Mouse (Mus musculus) midbrain, postnatal 0 days (tissue): ENCODE results near the gene Naa20. TPM values are rescaled to one million over a fixed set of nuclear protein-coding genes. Genes with fewer than 3 reads are reported as not detected.

Experiments
- ATAC-seq: fragments of 200-750 bp; cut with Nextera tagmentation; 2 replicates; pipeline ENCODE4 v1.8.0; 2017; ENCODE audit warnings: moderate number of reproducible peaks, mild to moderate bottlenecking, moderate TSS enrichment, moderate library complexity; ENCODE audit not compliant: low FRiP score
- DNase-seq: peaks from one replicate; pipeline ENCODE4 v3.0.0-alpha.2; 2015; ENCODE audit warnings: low spot score
- H3K27ac ChIP-seq: fragments of 300-500 bp; sonication (generic); 2 replicates; pipeline ENCODE4 v1.5.1; 2014; ENCODE audit warnings: low read depth, mild to moderate bottlenecking, low read length, mixed read lengths
- H3K27me3 ChIP-seq: fragments of 300-500 bp; sonication (generic); 2 replicates; pipeline ENCODE4 v1.6.1; 2014; ENCODE audit warnings: low read length, control low read depth, mixed read lengths; ENCODE audit not compliant: insufficient read depth
- H3K36me3 ChIP-seq: fragments of 300-500 bp; sonication (generic); 2 replicates; pipeline ENCODE4 v1.6.1; 2014; ENCODE audit warnings: low read length, control low read depth, mixed read lengths; ENCODE audit not compliant: insufficient read depth
- H3K4me1 ChIP-seq: fragments of 300-500 bp; sonication (generic); 2 replicates; pipeline ENCODE4 v1.6.1; 2014; ENCODE audit warnings: mild to moderate bottlenecking, control low read depth, antibody characterized with exemption, low read length, mixed read lengths; ENCODE audit not compliant: insufficient read depth
- H3K4me2 ChIP-seq: fragments of 300-500 bp; sonication (generic); 2 replicates; pipeline ENCODE4 v1.6.1; 2014; ENCODE audit warnings: low read depth, mild to moderate bottlenecking, low read length, mixed read lengths; ENCODE audit not compliant: poor library complexity, severe bottlenecking
- H3K4me3 ChIP-seq: fragments of 300-500 bp; sonication (generic); 2 replicates; pipeline ENCODE4 v1.5.1; 2014; ENCODE audit warnings: low read depth, mild to moderate bottlenecking, low read length, moderate library complexity
- H3K9ac ChIP-seq: fragments of 300-500 bp; sonication (generic); replicated peaks from 2 replicates; pipeline ENCODE4 v1.6.1; 2014; ENCODE audit warnings: mild to moderate bottlenecking, low read length, moderate library complexity, mixed read lengths; ENCODE audit not compliant: poor library complexity, severe bottlenecking
- H3K9me3 ChIP-seq: fragments of 300-500 bp; sonication (generic); 2 replicates; pipeline ENCODE4 v1.6.1; 2016; ENCODE audit warnings: low read length, control low read depth
- CTCF ChIP-seq: IDR thresholded peaks from 2 replicates; pipeline ENCODE4 v1.5.1; 2016; ENCODE audit warnings: antibody characterized with exemption, mild to moderate bottlenecking
- WGBS: fragments of 180-500 bp; shearing (Covaris S2); extraction: QIAGEN DNeasy Blood & Tissue Kit; methylation state at CpG from one replicate; pipeline ENCODE4 v1.1.7; 2014; 5-methylcytosine and 5-hydroxymethylcytosine counted together
- polyA plus RNA-seq: library from polyadenylated mRNA; unstranded; fragments of >200 nt; fragmentation: Nextera tagmentation; extraction: Ambion mirVana; gene quantifications from 2 replicates; pipeline ENCODE4 v1.2.1, GENCODE M21; 2015
- total RNA-seq: library from RNA; depleted of rRNA; stranded (reverse); fragments of >200 nt; gene quantifications from 2 replicates; pipeline ENCODE4 v1.2.3, GENCODE M21; 2014

Naa20 gene
- total and polyA plus RNA-seq, 2 experiments from 2014 or later: 106 to 153 TPM

DNA sequence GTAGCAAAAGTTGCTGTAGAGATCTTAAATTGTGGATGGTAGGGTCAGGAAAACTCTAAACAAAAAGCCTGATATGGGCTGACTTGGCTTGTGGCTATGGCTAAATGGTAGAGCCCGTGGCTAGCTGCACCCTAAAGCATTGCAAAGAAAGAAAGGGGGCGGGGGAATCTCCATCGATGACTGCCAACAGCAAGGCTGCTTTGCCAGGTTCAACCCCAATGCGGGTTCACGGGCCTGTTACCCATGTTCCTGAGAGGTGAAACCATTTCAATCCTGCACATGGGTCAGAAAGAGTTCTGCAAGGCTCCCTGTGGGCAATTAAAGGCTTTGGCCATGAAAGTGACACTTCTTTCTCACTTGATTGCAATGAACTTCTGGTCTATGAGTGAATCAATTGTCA, 20.0 kb upstream of the Naa20 start:
- H3K4me2 ChIP-seq: no peak overlapping the region
- no peaks in the 10 kb centered on the region for H3K4me1 ChIP-seq
- no peaks in the 10 kb centered on the region for H3K9me3 ChIP-seq
- ATAC-seq (no peak), DNase-seq (no peak)
- WGBS: 79% methylated on average over 5 of the region's 5 CpGs
- no peak overlapping the region for H3K27ac ChIP-seq
- no peak overlapping the region for H3K4me3 ChIP-seq
- no peak for TF ChIP-seq CTCF
- no peak overlapping the region for H3K9ac ChIP-seq
- H3K27me3 ChIP-seq: no peaks in the 10 kb centered on the region
- peaks cover 18% of the 10 kb centered on the region for H3K36me3 ChIP-seq

DNA sequence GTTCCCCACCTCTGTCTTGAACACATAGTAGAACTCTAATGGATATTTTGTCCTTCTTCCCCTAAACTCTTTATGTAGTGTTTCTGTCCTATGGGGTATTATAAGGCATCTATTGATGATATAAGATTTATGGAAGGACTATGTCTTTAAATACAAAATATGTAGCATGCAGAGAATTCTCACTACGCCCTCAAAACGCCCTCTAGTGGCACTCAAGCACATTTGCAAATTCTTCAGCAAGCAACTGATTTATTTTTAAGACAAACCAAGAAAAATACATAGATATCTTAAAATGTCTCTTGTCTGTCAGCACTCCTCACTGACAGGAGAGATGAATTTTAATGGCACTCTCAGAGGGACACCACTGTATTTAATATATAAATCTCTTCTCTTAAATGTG, 19.5 kb upstream of the Naa20 start:
- ATAC-seq (no peak), DNase-seq (no peak)
- no peaks in the 10 kb centered on the region for H3K4me1 ChIP-seq
- no peak overlapping the region for H3K4me2 ChIP-seq
- no peak overlapping the region for H3K9ac ChIP-seq
- WGBS: 21% methylated on average over 2 of the region's 2 CpGs
- H3K27ac ChIP-seq: no peak overlapping the region
- peak; percentile 83 for TF ChIP-seq CTCF
- H3K9me3 ChIP-seq: no peaks in the 10 kb centered on the region
- H3K36me3 ChIP-seq: peaks cover 18% of the 10 kb centered on the region
- H3K27me3 ChIP-seq: no peaks in the 10 kb centered on the region
- no peak overlapping the region for H3K4me3 ChIP-seq

DNA sequence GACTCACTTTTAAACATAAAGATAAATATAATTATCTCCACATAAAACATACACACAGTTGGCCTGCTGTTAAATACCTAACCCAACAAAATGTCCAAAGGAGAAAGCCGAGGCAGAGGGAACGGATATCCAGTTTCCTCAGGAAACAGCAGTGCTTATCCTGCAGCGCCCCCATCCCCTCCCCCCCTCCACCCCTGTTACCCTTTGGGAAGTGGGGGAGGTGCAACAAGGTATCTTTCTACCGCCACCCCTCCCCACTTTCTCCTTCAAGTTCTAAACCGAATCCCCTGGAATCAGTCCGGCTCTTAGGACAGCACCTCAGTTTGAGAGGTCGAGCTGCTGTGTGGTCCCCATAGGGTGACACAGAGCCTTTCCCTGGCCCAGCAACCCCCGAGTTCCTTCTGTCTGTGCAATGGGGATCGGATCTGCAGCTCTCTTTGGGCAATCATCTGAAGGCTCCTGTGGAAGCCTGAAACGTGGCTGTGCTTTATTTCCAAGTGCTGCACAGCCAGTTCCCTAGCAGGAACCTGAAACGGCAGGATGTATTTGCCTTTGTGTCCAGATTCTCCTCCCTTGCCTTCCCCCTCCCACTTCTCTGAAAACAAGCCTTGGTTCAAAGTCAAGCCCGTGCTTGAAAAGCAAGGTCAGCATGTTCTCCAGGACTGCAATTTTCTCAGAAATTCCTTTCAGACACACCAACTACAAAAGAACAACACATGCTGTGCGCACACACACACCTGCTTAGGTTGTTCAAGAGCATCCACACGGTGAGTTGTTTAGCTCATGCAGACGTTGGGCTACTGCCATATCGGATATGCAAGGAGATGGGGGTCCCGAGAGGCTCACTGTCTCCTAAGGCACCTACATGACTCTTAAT, 17.6 kb upstream of the Naa20 start:
- no peaks in the 10 kb centered on the region for H3K9me3 ChIP-seq
- H3K36me3 ChIP-seq: peaks cover 14% of the 10 kb centered on the region
- ATAC-seq (no peak), DNase-seq (no peak)
- H3K27ac ChIP-seq: peak overlapping the region; percentile 2; the same call in 1 of the 2 replicates
- H3K4me3 ChIP-seq: no peak overlapping the region
- no peak overlapping the region for H3K9ac ChIP-seq
- no peak for TF ChIP-seq CTCF
- no peak overlapping the region for H3K4me2 ChIP-seq
- no peaks in the 10 kb centered on the region for H3K4me1 ChIP-seq
- WGBS: 39% methylated on average over 17 of the region's 17 CpGs
- no peaks in the 10 kb centered on the region for H3K27me3 ChIP-seq

DNA sequence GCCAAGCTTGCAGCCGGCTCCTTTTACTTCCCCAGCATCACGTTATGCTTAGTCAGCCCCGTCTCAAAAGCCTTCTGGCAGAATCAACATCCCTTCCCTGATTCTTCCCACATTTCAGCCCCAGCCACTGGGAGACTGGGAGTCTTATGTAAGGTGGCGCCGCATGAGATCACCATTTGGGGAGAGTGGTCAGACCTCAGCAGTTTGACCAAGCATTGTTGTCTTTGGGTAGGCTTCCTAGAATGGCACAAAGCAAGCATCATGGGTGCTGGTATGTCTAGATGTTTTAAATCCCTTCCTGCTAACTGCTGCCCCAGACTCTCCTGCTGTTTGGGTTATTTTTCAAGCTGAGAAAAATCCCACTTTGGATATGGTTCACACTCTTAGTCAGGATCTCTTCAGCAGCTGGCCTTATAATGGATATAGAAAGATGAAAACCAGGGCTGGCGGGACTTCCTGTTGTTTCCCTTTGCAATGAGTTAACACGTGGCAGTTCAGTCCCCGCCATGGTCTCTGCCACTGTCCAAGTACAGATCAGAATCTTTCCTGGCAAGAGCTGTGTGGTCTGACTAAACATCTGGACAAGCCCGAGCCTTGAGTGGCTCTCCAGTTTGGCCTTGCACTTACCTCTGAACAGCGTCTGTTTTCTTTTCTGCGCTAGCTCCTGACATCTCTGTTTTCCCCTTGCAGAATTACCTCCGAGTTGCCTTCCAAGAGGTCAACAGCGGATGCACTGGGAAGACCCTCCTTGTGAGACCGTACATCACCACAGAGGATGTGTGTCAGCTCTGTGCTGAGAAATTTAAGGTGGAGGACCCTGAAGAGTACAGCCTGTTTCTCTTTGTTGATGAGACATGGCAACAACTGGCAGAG, 16.8 kb upstream of the Naa20 start:
- Histone ChIP-seq H3K27me3 (no peaks in the 10 kb centered on the region), H3K36me3 (peaks cover 14% of the 10 kb centered on the region), H3K4me1 (no peaks in the 10 kb centered on the region), H3K4me3 (no peak overlapping the region), H3K9me3 (no peaks in the 10 kb centered on the region), H3K4me2 (no peak overlapping the region), H3K27ac (no peak overlapping the region), H3K9ac (no peak overlapping the region)
- ATAC-seq (no peak), DNase-seq (no peak)
- no peak for TF ChIP-seq CTCF
- 72% methylated on average over 14 of the region's 14 CpGs for WGBS

DNA sequence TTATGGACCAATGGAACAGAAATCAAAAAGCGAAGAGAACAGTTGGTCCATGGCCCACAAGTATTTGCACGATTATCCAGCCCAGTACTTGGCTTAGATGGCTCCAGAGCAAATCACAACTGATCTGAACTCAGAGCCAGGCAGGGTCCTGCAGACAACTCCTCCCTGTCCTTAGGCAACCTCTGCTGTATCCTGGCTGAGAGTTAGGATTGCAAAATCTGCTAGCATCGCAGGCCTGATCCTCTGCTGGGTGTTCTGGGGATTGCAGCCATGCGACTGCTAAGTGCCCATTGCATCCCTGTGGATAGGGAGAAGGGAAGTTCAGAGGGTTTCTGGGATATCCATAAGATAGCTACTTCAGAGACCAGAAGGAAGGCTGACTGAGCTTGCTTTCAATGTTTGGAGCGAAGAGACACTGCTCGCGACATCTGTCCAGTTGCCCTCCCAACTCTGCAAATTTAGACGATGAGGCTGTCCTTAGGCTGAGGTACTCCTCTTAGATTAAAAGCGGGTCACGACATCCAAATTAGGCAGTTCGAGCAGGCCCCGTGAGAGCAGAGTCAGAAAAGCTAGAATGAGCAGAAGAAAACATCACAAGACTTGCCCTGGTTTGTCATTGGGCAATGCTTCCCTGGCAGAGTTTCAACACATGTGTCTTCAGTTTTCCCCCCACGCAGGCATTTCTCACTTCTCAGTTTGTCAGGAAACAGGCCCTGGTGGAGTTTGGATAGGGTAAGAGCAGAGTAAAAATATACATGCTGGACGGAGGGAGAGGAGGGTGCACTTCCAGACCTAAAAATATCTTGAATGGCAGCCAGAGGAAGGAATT, 13.7 kb upstream of the Naa20 start:
- Histone ChIP-seq H3K9me3 (no peaks in the 10 kb centered on the region), H3K4me2 (no peak overlapping the region), H3K9ac (no peak overlapping the region), H3K36me3 (peaks cover 11% of the 10 kb centered on the region), H3K4me1 (no peaks in the 10 kb centered on the region), H3K4me3 (no peak overlapping the region), H3K27ac (peak overlapping the region; percentile 26; the same call in 1 of the 2 replicates), H3K27me3 (no peaks in the 10 kb centered on the region)
- peak; percentile 40 for DNase-seq
- ATAC-seq: no peak
- TF ChIP-seq CTCF: peak; percentile 65
- 74% methylated on average over 14 of the region's 14 CpGs for WGBS
